Mouse (Mus musculus): ENCODE results near the gene Tnfrsf11a. TPM values are rescaled to one million over a fixed set of nuclear protein-coding genes. Genes with fewer than 3 reads are reported as not detected.
"Not testable (repeated sequence)": the region's sequence is repeated elsewhere in the genome, so short reads cannot be mapped to it uniquely, and the experiment has no call there.

The Tnfrsf11a gene
- polyA plus RNA-seq, 1 experiment from 2014 or later = 0.82 TPM

GRCm38 (mm10) chr1:105801252-105801651 is 20.7 kb downstream of the Tnfrsf11a start:
- Histone ChIP-seq H3K27ac (ENCODE audit: low read depth, low read length) (no peak overlapping the region), H3K4me3 (ENCODE audit: low read depth, low read length) (no peak overlapping the region), H3K9ac (replicated peaks; ENCODE audit: low read depth, low read length) (no peak overlapping the region), H3K9me3 (ENCODE audit: control insufficient read depth, low read length) (no peaks in the 10 kb centered on the region), H3K27me3 (ENCODE audit: control insufficient read depth, insufficient read depth, low read length) (no peaks in the 10 kb centered on the region), H3K36me3 (ENCODE audit: control insufficient read depth, insufficient read depth, low read length) (no peaks in the 10 kb centered on the region), H3K4me1 (ENCODE audit: control insufficient read depth, insufficient read depth, low read length) (no peaks in the 10 kb centered on the region), H3K4me2 (ENCODE audit: low read depth, low read length) (no peak overlapping the region)
- ATAC-seq (ENCODE audit: low read depth) = no peak

GRCm38 (mm10) chr1:105802941-105803340 is 22.4 kb downstream of the Tnfrsf11a start:
- ATAC-seq (ENCODE audit: low read depth) = no peak
- H3K4me2 ChIP-seq (ENCODE audit: low read depth, low read length) = no peak overlapping the region
- no peak overlapping the region for H3K27ac ChIP-seq (ENCODE audit: low read depth, low read length)
- H3K9me3 ChIP-seq (ENCODE audit: control insufficient read depth, low read length) = no peaks in the 10 kb centered on the region
- 86% methylated on average over 6 of the region's 6 CpGs for WGBS
- H3K4me3 ChIP-seq (ENCODE audit: low read depth, low read length) = no peak overlapping the region
- no peaks in the 10 kb centered on the region for H3K4me1 ChIP-seq (ENCODE audit: control insufficient read depth, insufficient read depth, low read length)
- no peaks in the 10 kb centered on the region for H3K27me3 ChIP-seq (ENCODE audit: control insufficient read depth, insufficient read depth, low read length)
- no peak overlapping the region for H3K9ac ChIP-seq (replicated peaks; ENCODE audit: low read depth, low read length)
- no peaks in the 10 kb centered on the region for H3K36me3 ChIP-seq (ENCODE audit: control insufficient read depth, insufficient read depth, low read length)

- no peaks in the 10 kb centered on the region for H3K9me3 ChIP-seq (ENCODE audit: control insufficient read depth, low read length)
- ATAC-seq (ENCODE audit: low read depth) = no peak
These were observed 23.8 kb downstream of the Tnfrsf11a start for GRCm38 (mm10) chr1:105804285-105804684.

GRCm38 (mm10) chr1:105805565-105805964 is 25.0 kb downstream of the Tnfrsf11a start:
- H3K9ac ChIP-seq (replicated peaks; ENCODE audit: low read depth, low read length) = no peak overlapping the region
- H3K4me3 ChIP-seq (ENCODE audit: low read depth, low read length) = no peak overlapping the region
- 95% methylated on average over 4 of the region's 4 CpGs for WGBS
- no peak for ATAC-seq (ENCODE audit: low read depth)
- no peaks in the 10 kb centered on the region for H3K27me3 ChIP-seq (ENCODE audit: control insufficient read depth, insufficient read depth, low read length)
- no peak overlapping the region for H3K4me2 ChIP-seq (ENCODE audit: low read depth, low read length)
- H3K9me3 ChIP-seq (ENCODE audit: control insufficient read depth, low read length) = no peaks in the 10 kb centered on the region
- no peak overlapping the region for H3K27ac ChIP-seq (ENCODE audit: low read depth, low read length)
- H3K36me3 ChIP-seq (ENCODE audit: control insufficient read depth, insufficient read depth, low read length) = no peaks in the 10 kb centered on the region
- H3K4me1 ChIP-seq (ENCODE audit: control insufficient read depth, insufficient read depth, low read length) = no peaks in the 10 kb centered on the region

More at GRCm38 (mm10) chr1:105804285-105804684, 23.8 kb downstream of the Tnfrsf11a start:
- no peak overlapping the region for H3K4me2 ChIP-seq (ENCODE audit: low read depth, low read length)
- no peak overlapping the region for H3K9ac ChIP-seq (replicated peaks; ENCODE audit: low read depth, low read length)
- H3K27me3 ChIP-seq (ENCODE audit: control insufficient read depth, insufficient read depth, low read length) = no peaks in the 10 kb centered on the region
- no peak overlapping the region for H3K4me3 ChIP-seq (ENCODE audit: low read depth, low read length)
- H3K36me3 ChIP-seq (ENCODE audit: control insufficient read depth, insufficient read depth, low read length) = no peaks in the 10 kb centered on the region
- H3K4me1 ChIP-seq (ENCODE audit: control insufficient read depth, insufficient read depth, low read length) = no peaks in the 10 kb centered on the region
- no peak overlapping the region for H3K27ac ChIP-seq (ENCODE audit: low read depth, low read length)
- 81% methylated on average over 3 of the region's 3 CpGs for WGBS

GRCm38 (mm10) chr1:105807028-105807722 is 26.7 kb downstream of the Tnfrsf11a start:
- H3K27me3 ChIP-seq (ENCODE audit: control insufficient read depth, insufficient read depth, low read length) = no peaks in the 10 kb centered on the region
- no peak for ATAC-seq (ENCODE audit: low read depth)
- H3K4me3 ChIP-seq (ENCODE audit: low read depth, low read length) = no peak overlapping the region
- H3K4me1 ChIP-seq (ENCODE audit: control insufficient read depth, insufficient read depth, low read length) = no peaks in the 10 kb centered on the region
- 87% methylated on average over 10 of the region's 10 CpGs for WGBS
- no peak overlapping the region for H3K27ac ChIP-seq (ENCODE audit: low read depth, low read length)
- H3K36me3 ChIP-seq (ENCODE audit: control insufficient read depth, insufficient read depth, low read length) = no peaks in the 10 kb centered on the region
- H3K4me2 ChIP-seq (ENCODE audit: low read depth, low read length) = no peak overlapping the region
- no peak overlapping the region for H3K9ac ChIP-seq (replicated peaks; ENCODE audit: low read depth, low read length)
- H3K9me3 ChIP-seq (ENCODE audit: control insufficient read depth, low read length) = no peaks in the 10 kb centered on the region

GRCm38 (mm10) chr1:105812027-105812426 is 31.5 kb downstream of the Tnfrsf11a start:
- H3K4me3 ChIP-seq (ENCODE audit: low read depth, low read length); ATAC-seq (ENCODE audit: low read depth); H3K27me3 ChIP-seq (ENCODE audit: control insufficient read depth, insufficient read depth, low read length); H3K4me1 ChIP-seq (ENCODE audit: control insufficient read depth, insufficient read depth, low read length); H3K4me2 ChIP-seq (ENCODE audit: low read depth, low read length); H3K36me3 ChIP-seq (ENCODE audit: control insufficient read depth, insufficient read depth, low read length); H3K9me3 ChIP-seq (ENCODE audit: control insufficient read depth, low read length); H3K27ac ChIP-seq (ENCODE audit: low read depth, low read length); H3K9ac ChIP-seq (replicated peaks; ENCODE audit: low read depth, low read length): not testable (repeated sequence)

GRCm38 (mm10) chr1:105812960-105813708 is 32.6 kb downstream of the Tnfrsf11a start:
- no peak overlapping the region for H3K27ac ChIP-seq (ENCODE audit: low read depth, low read length)
- H3K9me3 ChIP-seq (ENCODE audit: control insufficient read depth, low read length) = no peaks in the 10 kb centered on the region
- no peaks in the 10 kb centered on the region for H3K27me3 ChIP-seq (ENCODE audit: control insufficient read depth, insufficient read depth, low read length)
- 75% methylated on average over 20 of the region's 20 CpGs for WGBS
- H3K4me2 ChIP-seq (ENCODE audit: low read depth, low read length) = no peak overlapping the region
- H3K36me3 ChIP-seq (ENCODE audit: control insufficient read depth, insufficient read depth, low read length) = no peaks in the 10 kb centered on the region
- ATAC-seq (ENCODE audit: low read depth) = peak; percentile 38; the same call in 1 of the 2 replicates
- H3K4me3 ChIP-seq (ENCODE audit: low read depth, low read length) = no peak overlapping the region
- H3K4me1 ChIP-seq (ENCODE audit: control insufficient read depth, insufficient read depth, low read length) = no peaks in the 10 kb centered on the region
- H3K9ac ChIP-seq (replicated peaks; ENCODE audit: low read depth, low read length) = no peak overlapping the region

GRCm38 (mm10) chr1:105813709-105814061 is 33.2 kb downstream of the Tnfrsf11a start:
- H3K36me3 ChIP-seq (ENCODE audit: control insufficient read depth, insufficient read depth, low read length) = no peaks in the 10 kb centered on the region
- H3K27me3 ChIP-seq (ENCODE audit: control insufficient read depth, insufficient read depth, low read length) = no peaks in the 10 kb centered on the region
- H3K9ac ChIP-seq (replicated peaks; ENCODE audit: low read depth, low read length) = no peak overlapping the region
- no peaks in the 10 kb centered on the region for H3K4me1 ChIP-seq (ENCODE audit: control insufficient read depth, insufficient read depth, low read length)
- H3K9me3 ChIP-seq (ENCODE audit: control insufficient read depth, low read length) = no peaks in the 10 kb centered on the region
- no peak overlapping the region for H3K4me3 ChIP-seq (ENCODE audit: low read depth, low read length)
- ATAC-seq (ENCODE audit: low read depth) = no peak; the same call in 1 of the 2 replicates
- H3K27ac ChIP-seq (ENCODE audit: low read depth, low read length) = no peak overlapping the region
- H3K4me2 ChIP-seq (ENCODE audit: low read depth, low read length) = no peak overlapping the region
- whole genome bisulfite sequencing = 76% methylated on average over 11 of the region's 11 CpGs

Data from neural tube, embryonic 14.5 days (tissue).